Mouse (Mus musculus): Measurements from ENCODE around the gene Terb1. TPM values are rescaled to one million over a fixed set of nuclear protein-coding genes. Genes with fewer than 3 reads are reported as not detected.
A peak's percentile ranks its signal among the peaks of the same experiment; 100 is the strongest.

Gene Terb1
- total RNA-seq, 2 experiments from 2014 or later: 1.9 to 2.3 TPM

- intact Hi-C loops (cut with DNase I): no loop called here
- DNase-seq (ENCODE audit: low spot score in 2 of 2): no peak
Measured at GRCm38 (mm10) chr8:104422313-104422712, 87.4 kb downstream of the Terb1 start.

DNA sequence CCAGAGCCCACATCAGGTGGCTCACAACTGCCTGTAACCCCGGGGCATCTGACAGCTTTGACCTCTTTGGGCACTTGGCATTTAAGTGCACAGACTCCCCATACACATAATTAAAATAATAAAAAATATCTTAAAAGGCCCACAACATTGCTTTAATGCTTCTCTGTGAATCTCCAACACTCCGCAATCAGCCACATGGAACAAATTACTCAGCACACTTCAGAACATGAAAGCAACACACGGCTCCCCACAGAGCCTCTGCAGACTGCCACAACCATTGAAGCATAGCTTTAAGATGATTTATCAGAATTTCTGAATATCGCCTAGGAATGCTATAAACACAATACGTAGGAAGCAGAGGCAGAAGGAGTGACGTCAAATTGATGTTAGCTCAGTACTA, 93.7 kb downstream of the Terb1 start:
- no peak for DNase-seq (ENCODE audit: low spot score in 2 of 2)
- intact Hi-C loops (cut with DNase I): no loop called here

DNA sequence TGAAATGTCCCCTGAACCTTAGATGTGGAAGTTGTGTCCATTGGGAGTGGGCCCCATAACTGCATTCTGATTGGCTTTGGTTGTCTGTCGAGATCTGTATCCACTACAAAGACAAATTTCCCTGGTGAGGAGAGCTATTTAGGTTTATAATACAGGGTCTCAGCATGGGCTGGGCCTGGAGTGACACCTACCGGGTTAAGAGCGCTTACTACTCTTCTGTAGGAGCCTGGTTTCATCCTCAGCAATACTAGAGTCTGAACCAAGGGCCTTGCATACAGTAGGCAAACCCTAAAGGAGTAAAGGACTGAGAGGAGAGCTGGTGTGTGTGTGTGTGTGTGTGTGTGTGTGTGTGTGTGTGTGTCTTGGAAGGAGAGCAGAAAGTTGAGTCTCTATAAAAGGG, 95.5 kb downstream of the Terb1 start:
- intact Hi-C loops (cut with DNase I): no loop called here
- no peak for DNase-seq (ENCODE audit: low spot score in 2 of 2)

- DNase-seq (ENCODE audit: low spot score in 2 of 2): no peak
- intact Hi-C loops (cut with DNase I): loop anchor here (2.0 kb wide), 1 partner anchor 21 kb away; no protein-coding TSS in a partner anchor
Measured at GRCm38 (mm10) chr8:104413770-104414169, 95.9 kb downstream of the Terb1 start.

DNA sequence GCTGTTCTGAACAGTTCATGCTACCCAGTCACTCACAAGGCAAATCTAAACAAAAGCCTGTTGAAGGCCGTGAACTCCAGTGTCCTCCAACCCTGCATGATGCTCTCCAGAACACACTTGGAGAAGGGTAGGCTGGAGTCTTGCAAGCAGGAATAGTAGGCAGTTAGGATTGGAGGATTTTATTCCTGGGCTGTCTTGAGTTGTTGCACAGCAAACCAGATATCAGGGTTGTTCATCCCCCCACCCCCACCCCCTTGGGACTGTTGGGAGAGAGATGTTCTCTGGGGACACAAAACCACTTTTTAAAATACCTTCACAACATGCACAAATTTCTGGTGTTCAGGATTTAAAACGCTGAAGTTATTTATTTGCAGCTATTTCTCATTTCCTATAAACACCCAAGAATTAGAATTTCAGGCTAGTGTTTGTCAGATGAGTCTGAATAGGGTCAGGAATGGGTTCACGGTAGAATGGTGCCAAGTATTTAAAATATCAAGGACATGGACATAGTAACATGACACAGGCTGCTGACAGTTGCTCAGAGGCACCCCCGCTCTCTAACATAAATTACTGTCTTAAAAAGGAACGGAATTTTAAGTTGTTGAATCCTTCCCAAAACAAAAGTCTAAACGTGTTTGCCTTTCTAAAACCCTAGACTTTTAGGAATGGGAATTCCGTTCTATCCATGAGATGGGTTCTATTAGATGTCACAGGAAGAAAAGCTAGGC, 96.7 kb downstream of the Terb1 start:
- DNase-seq (ENCODE audit: low spot score in 2 of 2): peak in 1 of 2 experiments; percentile 66
- intact Hi-C loops (cut with DNase I): loop anchor here (2.0 kb wide), 1 partner anchor 22 kb away; no protein-coding TSS in a partner anchor

- DNase-seq (ENCODE audit: low spot score in 2 of 2): no peak
- intact Hi-C loops (cut with DNase I): loop anchor here (2.0 kb wide), 1 partner anchor 23 kb away; no protein-coding TSS in a partner anchor
Measured at GRCm38 (mm10) chr8:104411972-104412371, 97.7 kb downstream of the Terb1 start.

DNA sequence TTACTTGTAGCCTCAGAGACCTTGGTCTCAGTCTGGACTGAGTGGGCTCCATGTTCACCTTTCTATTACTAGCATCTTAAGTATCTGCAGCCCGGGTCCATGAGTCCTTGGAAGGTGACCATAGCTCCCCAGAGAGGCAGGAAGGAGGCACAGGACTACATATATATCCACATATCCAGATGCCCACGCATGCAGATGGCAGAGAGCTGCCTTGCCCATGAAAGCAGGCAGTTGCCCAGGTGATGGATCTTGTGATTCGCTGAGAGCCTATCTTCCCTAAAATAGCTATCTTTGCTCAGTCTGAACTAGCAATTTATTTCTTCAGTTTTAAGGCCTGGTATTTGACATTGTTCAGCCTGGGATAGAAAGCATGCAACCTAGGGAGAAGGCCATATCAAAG, 98.2 kb downstream of the Terb1 start:
- intact Hi-C loops (cut with DNase I): no loop called here

DNA sequence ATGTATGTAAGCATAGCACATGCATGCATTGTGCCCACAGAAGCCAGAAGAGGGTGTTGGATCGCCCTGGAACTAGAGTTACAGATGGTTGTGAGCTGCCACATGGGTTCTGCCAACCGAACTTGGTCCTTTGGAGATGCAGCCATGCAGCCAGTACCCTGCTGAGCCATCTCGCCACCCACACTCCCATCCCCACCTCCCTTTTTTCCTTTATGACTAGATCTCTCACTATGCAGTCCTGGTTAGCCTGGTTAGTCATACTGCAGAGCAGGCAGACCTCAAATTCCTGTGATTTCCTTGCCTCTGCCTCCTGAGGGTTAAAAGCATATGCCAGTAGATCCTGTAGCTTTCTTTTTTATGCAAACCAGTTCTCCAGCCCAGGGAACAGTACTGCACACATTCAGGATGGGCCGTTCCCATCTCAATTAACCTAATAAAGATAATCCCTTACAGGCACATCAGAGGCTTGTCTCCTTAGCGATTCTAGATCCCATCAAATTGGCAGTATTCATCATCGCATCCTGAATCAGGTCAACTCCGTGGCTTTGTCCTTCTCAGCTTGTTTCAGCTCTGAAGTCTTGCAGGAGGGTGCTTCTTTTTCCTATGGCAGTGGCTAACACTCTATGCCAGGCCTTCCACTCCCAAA, 99.0 kb downstream of the Terb1 start:
- intact Hi-C loops (cut with DNase I): no loop called here
- DNase-seq (ENCODE audit: low spot score in 2 of 2): peak in 1 of 2 experiments; percentile 90

More for the DNA sequence above, 98.2 kb downstream of the Terb1 start:
- DNase-seq (ENCODE audit: low spot score in 2 of 2): peak; percentile 80 to 96

DNA sequence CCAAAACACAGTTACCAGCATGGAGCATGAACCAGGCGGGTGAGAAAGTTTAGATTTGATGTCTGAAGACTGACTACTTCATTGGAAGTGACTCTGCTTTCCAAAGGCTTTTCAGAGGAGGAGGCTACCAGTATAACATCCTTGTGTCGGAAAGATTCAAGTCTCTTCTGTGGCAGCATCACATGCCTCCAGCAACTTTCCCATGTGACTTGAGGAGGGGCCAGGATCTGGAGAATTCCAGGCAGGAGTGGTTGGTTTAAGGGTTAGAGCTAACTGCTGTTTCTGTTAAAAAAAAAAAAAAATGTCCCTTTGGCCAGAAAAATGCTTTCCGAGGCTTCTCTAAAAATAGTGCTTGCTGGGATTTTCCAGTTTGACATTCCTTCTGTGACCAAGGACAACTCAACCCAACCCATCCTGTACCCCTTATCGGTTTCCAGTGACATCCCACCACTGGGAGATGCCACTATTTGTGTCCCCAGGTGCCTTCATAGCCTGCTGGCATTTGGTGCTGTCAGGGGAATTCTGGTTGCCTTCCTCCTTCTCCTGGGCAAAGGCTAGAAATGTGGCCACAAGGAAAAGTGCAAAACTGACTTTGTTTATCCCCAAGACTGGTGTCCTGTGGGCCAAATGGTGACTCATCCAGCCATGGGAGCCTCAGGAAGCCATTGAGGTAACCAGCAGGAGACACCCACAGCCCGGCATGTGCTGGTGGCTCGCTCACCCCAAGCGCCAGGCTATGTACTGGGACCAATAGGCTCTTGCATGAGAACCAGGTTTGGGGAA, 101.2 kb downstream of the Terb1 start:
- intact Hi-C loops (cut with DNase I): no loop called here
- DNase-seq (ENCODE audit: low spot score in 2 of 2): peak in 1 of 2 experiments; percentile 37

DNA sequence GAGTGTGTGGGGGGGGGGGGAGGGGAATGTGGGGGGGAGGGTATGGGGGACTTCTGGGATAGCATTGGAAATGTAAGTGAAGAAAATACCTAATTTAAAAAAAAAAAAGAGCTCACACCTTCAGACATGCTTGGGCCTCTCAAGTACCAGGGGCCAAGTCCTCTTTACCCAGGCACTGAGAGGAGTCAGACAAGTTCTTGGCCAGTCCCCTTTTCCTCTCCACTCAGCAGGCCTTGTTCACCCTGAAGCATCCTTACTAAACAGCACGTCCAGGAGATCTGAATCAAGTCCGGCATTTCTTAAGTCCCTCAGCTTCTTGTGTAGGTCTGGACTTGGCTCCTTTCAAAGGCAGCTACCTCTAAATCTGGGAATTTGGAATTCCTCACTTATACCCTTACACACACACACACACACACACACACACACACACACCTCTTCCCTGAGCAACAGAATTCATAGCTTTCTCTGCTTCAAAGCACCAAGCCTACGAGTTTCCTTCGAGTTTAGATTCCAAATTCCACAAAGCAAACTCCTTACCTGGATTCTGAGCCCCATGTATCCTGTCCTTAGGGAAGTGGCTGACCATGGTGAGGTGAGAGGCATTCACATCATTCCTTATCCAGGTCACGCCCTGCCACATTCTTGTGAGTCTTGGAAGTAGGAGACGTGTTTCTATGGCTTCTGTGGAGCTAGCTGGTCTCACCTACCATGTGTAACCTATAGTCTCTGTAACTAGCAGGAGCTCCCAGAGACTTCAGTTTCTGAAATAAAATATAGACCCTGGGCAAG, 103.2 kb downstream of the Terb1 start:
- DNase-seq (ENCODE audit: low spot score in 2 of 2): no peak
- intact Hi-C loops (cut with DNase I): no loop called here

- intact Hi-C loops (cut with DNase I): no loop called here
- no peak for DNase-seq (ENCODE audit: low spot score in 2 of 2)
Measured at GRCm38 (mm10) chr8:104405430-104406187, 104.1 kb downstream of the Terb1 start.

- intact Hi-C loops (cut with DNase I): no loop called here
Measured at GRCm38 (mm10) chr8:104403596-104403995, 106.1 kb downstream of the Terb1 start.

More at GRCm38 (mm10) chr8:104403596-104403995, 106.1 kb downstream of the Terb1 start:
- no peak for DNase-seq (ENCODE audit: low spot score in 2 of 2)

Other genes with a start within 250 kb of the Terb1 start
- not detected for gene Cmtm2a, start 216.7 kb downstream of the Terb1 start, total RNA-seq (2021)
- gene Gm45711, start 199.8 kb downstream of the Terb1 start, total RNA-seq (2021): not detected
- not detected for gene Cmtm1, start 199.8 kb downstream of the Terb1 start, total RNA-seq (2021)
- gene Gm11020, start 188.3 kb downstream of the Terb1 start, total RNA-seq (2021): not detected
- not detected for gene Cmtm2b, start 187.7 kb downstream of the Terb1 start, total RNA-seq (2021)
- gene Cmtm3, start 170.5 kb downstream of the Terb1 start, total RNA-seq (2021): 10 to 100 TPM in 1 of 2 experiments, 1 to 10 TPM in 1; 9.3 to 12.2 TPM
- 10 to 100 TPM; 74.8 to 81.5 TPM for gene Cmtm4, start 114.1 kb downstream of the Terb1 start, total RNA-seq (2021)
- 100 to 1,000 TPM; 267 to 283 TPM for gene Dync1li2, start 66.9 kb downstream of the Terb1 start, total RNA-seq (2021)
- 10 to 100 TPM; 44.5 to 50.5 TPM for gene Nae1, start 24.7 kb upstream of the Terb1 start, total RNA-seq (2021)
- 10 to 100 TPM; 28.9 to 30.7 TPM for gene Car7, start 24.8 kb upstream of the Terb1 start, total RNA-seq (2021)
- gene Pdp2, start 81.5 kb upstream of the Terb1 start, total RNA-seq (2021): 1 to 10 TPM; 7.6 to 8.4 TPM
- gene Cdh16, start 114.5 kb upstream of the Terb1 start, total RNA-seq (2021): not detected
- gene Rrad, start 121.4 kb upstream of the Terb1 start, total RNA-seq (2021): 1 to 10 TPM; 3.4 to 3.9 TPM
- gene Ciao2b, start 132.1 kb upstream of the Terb1 start, total RNA-seq (2021): 10 to 100 TPM; 33.1 to 33.5 TPM
- not detected for gene Ces2a, start 224.1 kb upstream of the Terb1 start, total RNA-seq (2021)